Mouse (Mus musculus) left cerebral cortex, postnatal 25 days (tissue): Measurements from ENCODE around the gene Lsm10. TPM values are rescaled to one million over a fixed set of nuclear protein-coding genes. Genes with fewer than 3 reads are reported as not detected.

Experiments used
- DNase-seq, 2 experiments: peaks; one replicate each; pipeline ENCODE4 v3.0.0; 2022; ENCODE audit warnings: low spot score in 2 of 2, mixed read lengths in 1 of 2
- intact Hi-C: fragments of 180-260 bp; cut with DNase I; formaldehyde crosslinking; loops from one replicate; pipeline ENCODE4 v1.15.1; 2025
- total RNA-seq, 2 experiments: library from RNA; stranded (reverse); gene quantifications; 2 replicates each; pipeline ENCODE4 v1.2.3; 2021

Lsm10 gene
- 10 to 100 TPM; 13.1 to 14.8 TPM for total RNA-seq

DNA sequence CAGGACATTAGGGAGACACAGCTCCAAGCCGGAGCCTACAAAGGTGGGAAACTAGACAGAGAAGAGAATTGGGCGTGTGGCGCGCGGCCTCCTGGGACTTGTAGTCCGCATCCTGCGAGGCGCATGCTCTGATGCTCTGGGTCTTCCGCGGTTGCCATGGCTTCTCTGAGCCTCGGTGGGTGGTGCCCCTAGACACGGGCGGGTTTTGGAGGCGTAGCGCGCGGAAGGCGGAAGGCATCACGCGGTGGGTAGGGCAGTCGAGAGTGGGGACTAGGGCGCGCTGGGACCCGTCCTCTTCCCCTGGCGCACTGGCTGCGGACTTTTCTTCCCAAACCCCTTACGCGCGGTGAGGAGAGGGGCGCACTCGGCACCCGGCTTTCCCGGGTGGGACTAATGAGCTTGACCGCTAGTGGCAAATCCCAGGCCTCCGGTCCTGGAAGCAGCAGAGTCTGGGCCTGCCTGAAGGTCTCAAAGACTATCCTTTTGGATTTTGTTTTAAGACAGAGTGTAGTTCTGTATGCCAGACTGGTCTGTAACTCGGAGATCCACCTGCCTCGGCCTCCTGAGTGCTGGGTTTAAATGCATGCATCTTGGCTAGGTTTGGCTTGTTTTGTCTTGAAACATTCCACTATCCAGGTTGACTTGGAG, at the start of gene Lsm10:
Gene Lsm10 (plus strand): TSS at position 160 of the 648 bp plus-strand sequence.
- peak; percentile 96 to 99 for DNase-seq
- intact Hi-C loops = no loop called here

DNA sequence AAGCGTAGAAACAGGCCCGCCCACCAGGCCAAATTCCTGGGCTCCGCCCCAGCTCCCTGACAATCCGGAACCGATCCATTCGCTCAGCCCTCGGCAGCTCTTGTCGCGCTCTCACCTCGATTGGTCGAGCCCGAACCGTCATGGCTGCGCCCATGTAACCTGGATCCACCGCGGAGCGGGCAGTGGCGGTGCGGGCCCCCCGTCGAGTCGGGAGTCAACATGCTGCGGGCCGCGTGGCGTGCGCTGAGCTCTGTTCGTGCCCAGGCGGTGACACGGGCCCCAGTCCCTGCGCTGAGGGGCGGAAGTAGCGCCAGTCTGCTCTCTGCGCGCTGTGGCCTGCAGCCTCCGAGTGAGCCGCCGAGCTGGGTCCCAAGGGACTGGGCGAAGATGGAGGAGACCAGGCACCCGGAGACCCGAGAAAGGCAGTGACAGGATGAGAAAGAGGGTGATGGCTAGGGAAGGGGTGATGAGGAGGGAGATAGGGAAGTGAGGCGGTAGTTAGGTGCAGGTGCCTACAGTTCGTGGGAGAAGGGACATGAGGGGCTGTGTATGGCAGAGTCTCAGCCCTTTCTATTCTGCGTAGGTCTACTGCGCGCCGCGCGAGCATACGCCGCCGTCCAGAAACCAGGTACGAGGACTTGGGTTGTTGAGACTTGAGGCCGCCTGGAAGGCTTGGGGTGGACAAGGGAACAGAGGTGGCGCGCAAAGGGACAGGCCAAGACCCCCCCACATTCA, 49.4 kb upstream of the Lsm10 start, which contains the start of gene Mrps15:
Gene Mrps15 (plus strand): TSS at position 75 of the 735 bp plus-strand sequence.
- peak; percentile 86 to 90 for DNase-seq
- intact Hi-C loops = no loop called here

DNA sequence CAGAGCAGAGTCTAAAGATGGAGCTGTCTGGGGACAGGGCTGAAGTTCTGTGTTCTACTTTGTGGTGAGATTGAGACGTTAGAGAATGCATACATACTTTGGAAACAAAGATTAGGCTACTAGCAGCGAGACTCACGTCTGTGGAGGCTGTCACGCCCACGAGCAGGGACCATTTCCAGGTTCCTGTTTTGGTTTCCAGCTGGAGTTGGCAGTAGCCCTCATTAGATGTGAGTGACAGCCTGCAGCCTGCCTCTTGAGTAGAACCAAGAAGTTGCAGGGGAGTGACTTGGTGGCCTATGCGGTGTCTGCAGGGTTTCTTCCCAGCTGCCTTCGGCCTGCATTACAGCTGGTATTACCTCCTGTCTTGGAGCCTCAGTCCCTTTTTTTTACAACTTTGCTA, 44.8 kb upstream of the Lsm10 start:
- DNase-seq = peak; percentile 57 to 84
- intact Hi-C loops = no loop called here

DNA sequence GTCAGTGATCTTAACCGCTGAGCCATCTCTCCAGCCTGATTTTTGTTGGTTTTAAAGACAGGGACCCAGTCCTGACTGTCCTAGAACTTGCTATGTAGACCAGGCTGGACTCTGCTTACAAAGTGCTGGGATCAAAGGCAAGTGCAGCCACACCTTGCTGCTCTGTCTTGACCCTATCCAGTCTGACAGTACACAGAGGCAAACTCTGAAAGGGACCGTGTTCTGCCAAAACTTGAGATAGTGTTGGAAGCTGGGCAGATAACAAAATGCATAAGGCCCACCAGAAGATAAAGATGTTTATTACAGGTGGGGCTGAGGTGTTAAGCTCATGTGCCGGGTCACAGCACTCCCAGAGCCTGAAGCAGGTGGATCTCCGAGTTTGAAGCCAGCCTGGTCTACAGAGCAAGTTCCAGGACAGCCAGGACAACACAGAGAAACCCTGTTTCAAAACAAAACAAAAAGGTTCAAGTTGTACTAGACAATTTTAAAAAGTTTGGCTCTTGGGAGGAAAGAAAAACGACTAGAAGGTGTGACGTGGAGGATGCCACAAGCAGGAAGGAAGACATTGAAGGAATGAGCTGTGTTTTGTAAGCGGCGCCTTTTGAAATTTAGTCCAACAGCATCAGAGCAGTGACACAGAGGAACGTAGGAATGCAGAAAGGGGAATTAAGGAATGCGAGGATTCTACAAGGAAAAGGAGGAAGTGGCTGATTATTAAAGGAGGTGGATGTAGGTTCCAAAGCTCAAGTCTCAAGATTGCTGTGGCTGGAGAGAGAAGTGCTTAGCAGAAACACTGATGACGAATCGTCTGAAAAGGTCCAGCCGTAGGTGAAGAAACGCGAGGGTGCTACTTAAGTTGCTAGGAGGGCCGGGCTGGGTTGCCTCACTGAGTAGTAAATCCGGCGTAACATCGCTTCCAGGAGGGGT, 39.0 kb upstream of the Lsm10 start:
- DNase-seq = no peak
- intact Hi-C loops = no loop called here

DNA sequence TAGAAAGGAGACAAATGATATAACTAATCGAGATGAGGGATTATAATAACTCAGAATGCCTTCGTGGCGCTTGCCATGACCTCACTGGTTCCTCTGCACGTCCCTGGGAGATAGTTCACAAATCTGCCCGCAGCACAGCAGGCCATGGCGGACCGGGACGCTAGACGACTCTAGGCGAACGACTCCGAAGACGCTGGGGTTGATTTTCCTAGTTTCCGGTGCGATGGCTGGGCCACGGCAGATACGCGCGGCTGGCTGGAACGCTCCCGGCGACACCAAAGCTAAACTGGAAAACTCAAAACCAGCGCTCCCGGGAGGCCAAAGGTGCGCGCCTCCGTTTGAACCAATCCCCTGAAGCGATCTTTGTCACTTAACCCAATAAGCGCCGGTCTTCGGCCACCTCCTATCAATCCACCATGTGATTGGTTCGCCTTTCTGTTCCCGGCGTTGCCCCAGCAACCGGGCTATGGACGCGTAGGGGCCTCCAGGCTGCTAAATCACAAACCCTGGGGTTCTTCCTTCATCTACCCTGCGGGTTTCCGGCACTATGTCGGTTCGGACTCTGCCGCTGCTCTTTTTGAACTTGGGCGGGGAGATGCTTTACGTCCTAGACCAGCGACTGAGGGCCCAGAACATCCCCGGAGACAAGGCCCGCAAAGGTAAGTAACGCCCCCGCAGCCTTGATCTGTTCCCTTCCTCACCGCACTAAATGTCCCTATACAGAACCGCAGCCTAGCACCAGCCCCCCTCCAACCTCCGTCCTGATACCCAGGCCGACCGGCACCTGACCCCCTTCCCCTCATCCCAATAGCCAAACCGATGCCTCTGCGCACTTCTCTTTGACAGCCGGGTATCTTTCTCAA, 38.1 kb upstream of the Lsm10 start, which contains the start of gene Oscp1:
Gene Oscp1 (plus strand): TSS at position 432 of the 863 bp plus-strand sequence.
- intact Hi-C loops = no loop called here
- peak; percentile 96 to 98 for DNase-seq

DNA sequence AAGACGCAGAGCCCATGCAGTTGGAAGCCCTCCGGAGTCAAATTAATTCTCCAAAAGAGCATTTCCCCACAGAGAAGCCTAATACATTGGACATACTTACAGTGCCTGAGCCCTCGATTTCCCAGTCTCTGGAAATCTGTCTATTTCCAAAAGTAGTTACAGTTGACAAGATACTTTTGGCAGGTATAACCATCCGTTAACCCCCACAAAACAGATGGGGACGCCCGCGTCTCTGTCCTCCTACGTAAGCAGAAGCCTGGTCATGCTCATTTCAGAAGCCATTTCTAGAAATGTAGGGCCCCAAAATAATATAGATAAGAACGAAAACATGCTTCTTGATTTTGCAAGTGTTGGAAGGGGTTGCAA, 37.4 kb upstream of the Lsm10 start:
- peak; percentile 65 to 94 for DNase-seq
- intact Hi-C loops = no loop called here

DNA sequence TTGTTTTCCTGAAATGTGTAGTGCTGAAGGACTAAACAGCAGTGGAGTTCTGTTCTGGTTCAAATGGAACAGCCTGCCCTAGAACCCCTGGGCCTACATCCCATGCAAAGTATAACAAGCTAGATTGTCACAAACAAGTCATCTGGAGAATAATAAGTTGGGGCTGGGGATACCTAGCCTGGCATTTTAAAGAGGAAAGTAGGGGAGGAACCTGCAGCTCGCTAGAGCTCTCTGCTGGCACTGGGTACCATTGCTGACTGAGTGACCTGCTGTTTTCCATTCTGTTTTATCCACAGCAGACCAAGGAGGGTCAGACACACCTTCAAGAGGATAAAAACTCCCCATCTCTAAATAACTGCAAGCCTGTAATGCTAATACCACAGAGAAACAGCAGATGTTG, 33.6 kb upstream of the Lsm10 start:
- intact Hi-C loops = no loop called here
- peak; percentile 31 to 45 for DNase-seq

DNA sequence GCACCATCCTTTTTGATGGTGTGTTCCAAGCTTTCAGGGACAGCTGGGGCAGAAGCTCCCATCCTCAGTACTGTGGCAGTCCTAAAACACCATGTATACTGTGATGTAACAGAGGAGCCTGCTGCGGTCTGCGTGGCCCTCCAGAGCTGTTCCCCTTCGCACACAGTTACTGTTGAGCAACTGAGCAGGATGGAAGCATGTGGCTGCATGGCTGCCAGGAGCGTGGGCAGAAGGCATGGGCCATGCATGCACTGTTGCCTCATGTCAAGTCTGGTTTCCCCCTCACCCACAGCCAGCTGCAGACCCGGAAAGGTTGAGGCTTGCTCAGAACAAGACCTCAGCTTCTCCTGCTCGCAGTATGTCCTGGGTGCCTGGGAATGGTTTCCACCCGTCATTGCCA, 31.2 kb upstream of the Lsm10 start:
- intact Hi-C loops = no loop called here
- DNase-seq = peak; percentile 30 to 62

DNA sequence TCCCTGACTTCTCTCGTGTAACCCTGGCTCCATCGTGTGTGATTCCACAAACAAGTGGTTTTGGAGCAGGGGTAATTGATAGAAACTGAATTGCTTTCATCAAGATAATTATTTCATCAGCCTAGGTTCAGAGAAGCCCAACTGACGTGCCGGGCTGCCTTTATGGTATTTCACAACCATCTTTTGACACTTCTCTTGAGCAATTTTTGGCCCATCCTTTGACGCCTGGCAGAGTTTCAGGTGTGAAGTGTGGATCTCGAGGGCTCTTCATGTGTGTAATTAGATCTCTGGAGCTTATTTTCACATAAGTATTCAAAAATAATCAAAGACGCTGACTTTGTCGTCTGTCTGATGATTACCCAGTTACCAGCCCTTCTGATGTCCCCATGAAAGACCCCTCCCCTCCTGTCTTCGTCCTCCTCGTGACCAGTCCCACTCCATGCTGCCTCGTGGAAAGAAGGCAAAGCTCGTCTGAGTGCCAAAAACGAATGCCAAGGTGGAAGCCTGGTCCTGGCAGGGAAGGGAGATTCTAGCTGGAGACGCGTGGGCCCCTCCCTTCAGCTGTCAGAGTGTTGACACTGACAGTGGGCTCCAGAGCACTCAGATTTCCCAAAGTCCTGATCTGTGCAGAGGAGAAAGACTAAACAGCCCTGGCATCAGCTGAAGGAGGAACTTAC, 28.9 kb upstream of the Lsm10 start:
- intact Hi-C loops = no loop called here
- peak in 1 of 2 experiments; percentile 33 for DNase-seq

DNA sequence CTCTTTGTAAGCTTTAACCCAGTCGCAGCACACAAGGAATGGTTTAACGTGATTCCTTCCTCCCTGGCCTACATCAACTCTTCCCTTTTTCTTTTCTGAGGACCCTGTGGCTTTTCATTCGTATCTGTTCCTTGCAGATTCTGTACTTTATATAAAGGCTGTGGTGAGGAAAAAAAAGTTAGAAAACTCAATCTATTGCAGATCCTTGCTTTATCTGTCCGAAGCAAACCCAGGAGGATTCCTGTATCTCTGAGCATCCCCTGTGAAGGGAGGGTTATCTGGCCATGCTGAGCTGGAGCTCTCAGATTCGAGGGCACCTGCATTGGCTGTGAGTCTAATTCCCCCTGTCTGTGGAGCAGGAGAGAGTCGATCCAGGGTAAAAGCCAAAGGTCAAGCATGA, 27.6 kb upstream of the Lsm10 start:
- intact Hi-C loops = no loop called here
- no peak for DNase-seq

DNA sequence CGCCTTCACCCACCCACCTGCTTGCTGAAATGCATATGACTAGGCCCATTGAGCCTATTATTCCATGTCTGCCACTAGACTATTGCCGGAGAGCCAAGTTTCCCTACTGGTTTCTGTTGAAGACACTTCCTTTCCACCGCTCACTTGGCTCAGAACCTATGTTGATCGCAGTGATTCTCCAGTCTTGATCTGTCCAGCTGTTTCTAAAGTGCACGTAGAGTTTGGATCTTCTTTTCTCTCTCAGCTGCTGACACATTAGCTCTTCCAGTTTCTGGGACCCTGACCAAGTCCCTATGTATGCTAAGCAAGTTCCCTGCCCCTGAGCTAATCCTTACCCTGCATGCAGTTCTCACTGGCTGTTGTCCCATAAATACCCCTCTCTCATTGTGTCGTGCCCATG, 18.6 kb upstream of the Lsm10 start:
- no peak for DNase-seq
- intact Hi-C loops = no loop called here

DNA sequence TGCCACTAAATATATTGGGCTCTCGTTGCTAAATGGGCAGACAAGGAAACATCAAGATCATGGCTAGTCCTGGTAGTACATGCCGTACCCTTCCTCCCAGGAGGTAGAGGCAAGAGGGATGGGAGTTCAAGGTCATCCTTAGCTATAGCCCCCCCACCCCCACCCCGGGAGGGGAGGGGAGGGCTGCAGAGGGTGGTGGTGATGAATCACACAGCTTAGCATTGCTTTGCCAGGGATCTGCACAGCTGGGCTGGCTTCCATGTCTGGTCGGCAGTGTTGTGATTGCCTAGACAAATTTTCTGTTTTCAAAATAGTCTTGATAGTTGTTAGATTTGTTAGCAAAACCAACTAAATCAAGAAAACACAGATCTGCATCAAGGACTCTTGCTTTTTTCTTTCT, 17.2 kb upstream of the Lsm10 start:
- intact Hi-C loops = no loop called here
- DNase-seq = no peak

DNA sequence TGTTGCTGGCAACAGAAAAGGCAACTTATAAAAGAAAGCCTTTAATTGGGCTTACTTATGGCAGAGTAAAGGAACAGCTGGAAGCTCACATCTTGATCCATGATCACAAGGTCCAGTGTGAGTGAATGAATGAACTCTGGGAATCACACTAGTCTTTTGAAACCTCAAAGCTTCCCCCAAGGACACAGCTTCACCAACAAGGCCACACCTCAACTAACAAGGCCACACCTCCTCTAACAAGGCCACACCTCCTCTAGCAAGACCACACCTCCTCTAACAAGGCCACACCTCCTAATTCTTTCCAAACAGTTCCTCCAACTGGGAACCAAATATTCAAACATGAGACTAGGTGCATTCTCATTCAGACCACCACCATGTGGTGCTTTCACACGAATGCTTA, 14.8 kb upstream of the Lsm10 start:
- no peak for DNase-seq
- intact Hi-C loops = no loop called here

DNA sequence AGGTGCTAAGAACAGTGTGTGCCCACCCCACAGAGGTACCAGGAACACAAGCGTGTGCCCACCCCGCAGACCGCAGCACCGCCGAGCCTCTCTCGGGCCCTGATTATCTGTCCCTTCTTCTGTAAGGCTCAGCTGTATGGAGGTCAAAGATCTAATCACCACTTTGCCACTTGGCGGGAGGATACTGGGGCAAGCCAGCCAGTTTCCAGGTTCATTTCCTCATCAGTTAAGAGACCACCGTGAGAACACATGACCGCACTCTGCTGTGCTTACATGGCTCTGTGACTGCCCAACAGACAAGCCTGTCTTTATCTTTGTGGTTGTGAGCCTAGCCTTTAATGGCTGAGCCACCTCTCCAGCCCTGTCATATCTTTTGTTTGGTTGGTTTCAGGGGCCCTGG, 13.4 kb upstream of the Lsm10 start:
- intact Hi-C loops = no loop called here
- DNase-seq = no peak

DNA sequence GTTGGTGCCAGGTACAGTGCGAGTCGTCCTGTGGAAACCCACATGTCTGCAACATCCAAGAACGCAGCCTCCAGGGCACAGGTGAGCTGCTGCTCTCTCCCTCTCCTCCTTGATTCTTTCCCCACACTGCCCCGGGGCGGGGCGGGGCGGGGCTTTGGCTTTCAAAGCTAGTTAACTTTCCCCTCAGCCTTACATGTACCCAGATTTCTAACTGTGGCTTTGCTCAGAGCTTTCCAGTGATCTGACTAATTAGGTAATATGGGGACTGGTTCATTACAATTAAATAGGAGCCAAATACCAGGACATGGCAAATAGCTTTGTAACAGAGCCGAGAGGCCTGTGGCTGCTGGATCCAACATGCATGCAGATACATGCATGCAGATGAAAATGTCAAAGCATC, 12.0 kb upstream of the Lsm10 start:
- DNase-seq = no peak
- intact Hi-C loops = no loop called here

DNA sequence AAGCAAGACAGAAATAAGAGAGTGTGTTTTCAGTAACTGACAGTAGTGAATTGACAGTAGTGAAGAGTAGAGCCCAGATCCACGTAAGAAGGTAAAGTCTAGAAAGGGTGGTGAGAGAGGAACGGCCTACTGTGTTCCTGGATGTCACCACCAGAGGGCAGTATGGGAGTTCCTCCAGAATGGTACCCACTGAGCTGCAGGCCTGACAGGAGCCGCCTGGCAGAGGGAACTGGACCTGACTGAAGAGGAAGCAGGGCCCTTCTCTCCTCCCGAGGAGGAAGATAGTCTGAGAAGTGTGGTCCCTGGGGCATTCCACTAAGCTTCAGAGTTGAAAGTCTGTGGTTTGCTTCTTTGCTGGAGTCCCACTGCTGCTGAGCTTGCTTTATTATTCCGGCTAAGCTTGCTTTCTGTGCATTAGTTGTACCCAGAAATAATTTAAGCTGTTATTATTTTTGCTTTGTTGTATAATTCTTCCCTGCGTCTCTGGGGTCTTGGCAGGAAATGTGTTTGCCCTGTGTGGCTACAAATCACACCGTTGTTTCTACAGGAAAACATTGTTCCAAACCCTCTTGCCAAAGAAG, 10.3 kb upstream of the Lsm10 start:
- DNase-seq = peak; percentile 77 to 85

DNA sequence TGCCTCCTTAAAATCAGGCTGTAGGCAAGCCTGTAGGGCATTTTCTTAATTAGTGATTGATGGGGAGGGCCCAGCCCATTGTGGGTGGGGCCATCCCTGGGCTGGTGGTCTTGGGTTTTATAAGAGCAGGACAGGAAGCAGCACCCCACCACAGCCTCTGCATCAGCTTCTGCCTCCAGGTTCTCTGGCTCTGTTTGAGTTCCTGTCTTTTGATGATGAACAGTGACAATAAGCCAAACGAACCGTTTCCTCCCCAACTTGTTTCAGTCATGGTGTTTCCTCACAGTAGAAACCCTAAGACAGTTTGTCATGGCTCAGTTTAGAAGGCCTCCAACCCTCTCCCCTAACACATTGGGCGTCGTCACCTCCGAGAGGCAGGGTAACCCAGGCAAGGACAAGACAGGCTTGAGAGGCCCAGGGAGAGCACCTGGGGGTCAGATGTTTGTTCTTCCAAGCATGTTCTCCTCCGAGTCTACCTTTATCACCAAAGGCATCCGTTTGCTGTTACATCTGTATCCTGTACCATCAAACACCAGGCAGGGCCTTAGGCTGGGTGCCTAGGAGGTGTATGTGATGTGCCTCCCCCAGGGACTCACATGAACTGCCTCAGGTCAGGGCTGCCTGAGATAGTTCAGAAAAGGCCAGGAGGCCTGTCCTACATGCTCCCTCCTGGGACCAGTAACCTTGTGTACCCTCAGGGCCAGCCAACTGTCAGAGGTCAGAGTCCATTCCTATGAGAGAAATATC, 6.1 kb upstream of the Lsm10 start:
- intact Hi-C loops = no loop called here
- no peak for DNase-seq

More for the DNA sequence above, 10.3 kb upstream of the Lsm10 start:
- intact Hi-C loops = loop anchor here (1.0 to 5.0 kb wide), 2 partner anchors 28 to 71 kb away; no protein-coding TSS in a partner anchor

DNA sequence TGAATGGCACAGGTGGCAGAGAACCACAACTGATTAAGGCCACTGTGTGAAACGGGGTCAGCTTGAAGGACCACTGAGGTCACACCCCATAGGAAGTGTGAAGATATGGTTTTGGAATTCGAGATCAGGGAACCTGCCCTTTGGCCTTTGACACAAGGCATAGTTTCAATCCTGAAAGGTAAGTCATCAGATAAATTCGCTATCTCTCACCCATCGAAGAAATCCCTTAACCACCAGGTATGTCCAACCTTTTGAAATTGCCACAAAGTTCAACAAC, 5.6 kb upstream of the Lsm10 start:
- no peak for DNase-seq
- intact Hi-C loops = no loop called here
